Mouse (Mus musculus) heart, postnatal 14 days (tissue): Measurements from ENCODE around the gene Rbpms2. TPM values are rescaled to one million over a fixed set of nuclear protein-coding genes. Genes with fewer than 3 reads are reported as not detected.
A peak's percentile ranks its signal among the peaks of the same experiment; 100 is the strongest.
"Not testable (repeated sequence)": the region's sequence is repeated elsewhere in the genome, so short reads cannot be mapped to it uniquely, and the experiment has no call there.

Experiments
- DNase-seq, 2 experiments: peaks; one replicate each; pipeline ENCODE4 v3.0.0; 2021 to 2022
- intact Hi-C: fragments of 180-260 bp; cut with DNase I; formaldehyde crosslinking; loops from one replicate; pipeline ENCODE4 v1.15.1; 2025
- total RNA-seq, 2 experiments: library from RNA; stranded (reverse); gene quantifications; 2 replicates each; pipeline ENCODE4 v1.2.3; 2021

Gene Rbpms2
- total RNA-seq, 2 experiments from 2014 or later = 39.1 to 40.7 TPM

DNA sequence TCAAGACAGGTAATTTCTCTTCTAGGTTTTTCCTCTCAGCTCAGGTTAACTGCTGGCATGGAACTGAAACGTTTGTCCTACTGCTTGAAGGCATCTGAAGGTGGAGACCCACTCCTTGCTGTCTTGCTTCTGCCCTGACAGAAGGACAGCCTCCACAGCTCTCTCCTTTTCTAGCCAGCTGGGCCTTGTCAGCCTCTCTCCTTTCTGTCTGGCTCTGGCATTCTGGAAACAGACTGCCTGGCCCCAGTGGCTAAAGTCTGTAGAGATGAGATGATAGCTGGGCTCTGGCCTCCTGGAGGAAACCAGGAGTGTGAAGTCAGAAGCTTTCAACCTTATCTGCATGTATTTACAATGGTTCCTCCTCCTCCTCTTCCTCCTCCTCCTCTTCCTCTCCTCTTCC, 20.5 kb downstream of the Rbpms2 start:
- intact Hi-C loops = no loop called here
- peak in 1 of 2 experiments; percentile 51 for DNase-seq

DNA sequence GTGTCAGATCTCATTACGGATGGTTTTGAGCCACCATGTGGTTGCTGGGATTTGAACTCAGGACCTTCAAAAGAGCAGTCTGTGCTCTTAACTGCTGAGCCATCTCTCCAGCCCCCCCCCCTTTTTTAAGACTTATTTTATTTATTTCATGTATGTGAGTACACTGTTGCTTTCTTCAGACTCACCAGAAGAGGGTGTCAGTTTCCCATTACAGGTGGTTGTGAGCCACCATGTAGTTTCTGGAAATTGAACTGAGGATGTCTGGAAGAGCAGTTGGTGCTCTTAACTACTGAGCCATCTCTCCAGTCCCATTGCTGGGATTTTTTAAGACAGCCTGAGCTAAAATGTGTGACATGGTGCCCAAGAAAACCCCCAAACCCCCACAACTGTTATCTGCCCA, 22.5 kb downstream of the Rbpms2 start:
- intact Hi-C loops, DNase-seq: not testable (repeated sequence)

DNA sequence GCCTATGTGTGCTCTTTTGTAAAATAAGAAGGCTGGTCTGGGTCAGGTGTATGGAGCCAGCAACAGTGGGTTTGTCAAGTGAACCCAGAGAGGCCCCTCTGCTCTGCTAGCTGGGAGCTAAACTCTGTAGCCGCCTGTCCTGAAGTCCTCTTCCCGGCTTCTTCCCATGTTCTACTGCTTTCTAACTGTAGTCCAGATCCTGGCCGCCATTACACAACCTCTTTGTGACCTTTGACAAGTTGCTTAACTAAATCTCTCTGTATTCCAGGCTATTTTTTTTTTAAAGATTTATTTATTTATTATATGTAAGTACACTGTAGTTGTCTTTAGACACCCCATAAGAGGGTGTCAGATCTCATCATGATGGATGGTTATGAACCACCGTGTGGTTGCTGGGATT, 24.3 kb downstream of the Rbpms2 start:
- intact Hi-C loops = no loop called here
- no peak for DNase-seq

- no peak for DNase-seq
- intact Hi-C loops = no loop called here
Observed at GRCm38 (mm10) chr9:65654700-65655237, 25.3 kb downstream of the Rbpms2 start.

DNA sequence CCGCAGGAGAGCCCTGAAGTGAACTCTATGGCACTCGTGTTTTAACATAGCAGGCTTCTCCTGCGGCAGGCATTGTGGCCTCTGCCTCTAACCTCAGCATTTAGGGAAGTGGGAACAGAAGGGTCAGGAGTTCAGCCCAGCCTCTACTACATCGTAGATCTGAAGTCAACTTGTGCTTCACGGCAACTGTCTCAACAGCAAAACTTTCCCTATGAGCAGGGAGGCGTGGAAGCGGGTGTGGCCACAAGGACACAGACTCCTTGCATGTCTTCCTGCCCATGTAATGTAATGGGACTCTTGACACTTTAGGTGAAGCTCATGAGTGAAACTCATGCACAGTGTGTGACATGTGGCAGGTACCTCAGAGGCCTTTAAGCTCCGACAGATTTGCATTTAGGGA, 26.1 kb downstream of the Rbpms2 start:
- intact Hi-C loops = no loop called here
- no peak for DNase-seq

DNA sequence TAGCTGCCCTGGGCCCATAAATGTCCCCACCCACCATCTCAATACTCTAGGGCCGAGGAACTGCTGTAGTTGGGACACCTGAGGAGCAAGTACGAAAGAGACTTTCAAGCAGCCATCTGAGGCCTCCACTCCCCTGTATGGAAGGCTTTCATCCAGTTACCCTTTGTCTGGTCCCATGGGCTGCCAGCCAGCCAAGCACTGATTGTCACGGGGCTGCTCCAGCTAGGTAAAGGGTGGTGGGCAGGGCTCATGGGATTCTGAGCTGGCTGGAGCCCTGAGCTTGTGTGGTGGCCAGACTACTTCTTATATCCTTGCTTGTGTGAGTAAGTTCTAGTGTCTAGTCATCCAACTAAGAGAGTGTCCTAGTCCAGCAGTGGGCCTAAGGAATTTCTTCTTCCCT, 27.8 kb downstream of the Rbpms2 start:
- intact Hi-C loops = no loop called here
- DNase-seq = no peak

- DNase-seq = peak in 1 of 2 experiments; percentile 53
- intact Hi-C loops = loop anchor here (5.0 to 10.0 kb wide), 3 partner anchors 34 to 344 kb away; partner anchors contain the start of genes Ankdd1a and Rbpms2
Observed at GRCm38 (mm10) chr9:65661029-65661428, 31.6 kb downstream of the Rbpms2 start.

GRCm38 (mm10) chr9:65661493-65661892, 32.0 kb downstream of the Rbpms2 start:
- intact Hi-C loops = loop anchor here (5.0 to 10.0 kb wide), 3 partner anchors 34 to 343 kb away; partner anchors contain the start of genes Ankdd1a and Rbpms2
- no peak for DNase-seq

DNA sequence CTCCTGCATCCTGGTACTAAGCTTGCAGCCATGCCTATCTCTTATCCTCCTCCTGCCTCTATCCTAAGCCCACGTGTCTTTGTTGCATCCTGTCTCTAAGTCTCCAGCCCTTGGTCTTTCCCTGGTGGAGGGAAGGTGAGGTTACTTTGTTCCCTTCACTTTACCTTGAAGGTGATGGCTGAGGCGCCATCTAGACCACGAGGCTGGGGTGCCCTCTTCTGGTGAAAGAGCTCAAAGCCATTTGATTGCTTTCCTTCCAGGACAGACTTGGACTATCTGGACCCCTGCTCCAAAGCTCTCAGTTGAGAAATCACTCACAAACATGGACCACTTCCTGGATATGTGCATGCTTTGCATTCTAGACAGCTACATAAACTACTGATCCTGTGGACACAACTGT, 34.7 kb downstream of the Rbpms2 start:
- intact Hi-C loops = loop anchor here (1.0 to 10.0 kb wide), 5 partner anchors 37 to 341 kb away; partner anchors contain the start of genes Ankdd1a and Rbpms2
- DNase-seq = peak; percentile 69 to 79

DNA sequence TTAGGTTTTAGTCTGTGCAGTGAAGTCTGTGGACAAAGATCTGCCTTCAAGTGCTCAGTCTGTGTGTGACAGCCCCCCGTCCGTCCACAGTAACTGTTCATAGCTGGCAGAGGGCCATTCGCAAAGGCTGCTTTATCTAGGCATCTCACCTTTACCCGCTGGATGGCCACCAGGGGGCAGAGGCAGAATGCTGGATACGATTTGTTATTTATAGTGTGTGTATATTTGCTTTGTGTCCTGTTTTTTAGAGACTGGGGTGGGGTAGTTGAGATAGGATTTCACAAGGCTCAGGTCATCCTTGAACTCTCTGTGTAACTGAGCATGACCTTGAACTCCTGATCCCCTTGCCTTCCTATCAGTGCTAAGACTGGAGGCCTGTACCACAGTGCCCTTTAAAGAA, 36.6 kb downstream of the Rbpms2 start:
- peak; percentile 77 to 81 for DNase-seq
- intact Hi-C loops = loop anchor here (1.0 to 10.0 kb wide), 4 partner anchors 15 to 339 kb away; no protein-coding TSS in a partner anchor

DNA sequence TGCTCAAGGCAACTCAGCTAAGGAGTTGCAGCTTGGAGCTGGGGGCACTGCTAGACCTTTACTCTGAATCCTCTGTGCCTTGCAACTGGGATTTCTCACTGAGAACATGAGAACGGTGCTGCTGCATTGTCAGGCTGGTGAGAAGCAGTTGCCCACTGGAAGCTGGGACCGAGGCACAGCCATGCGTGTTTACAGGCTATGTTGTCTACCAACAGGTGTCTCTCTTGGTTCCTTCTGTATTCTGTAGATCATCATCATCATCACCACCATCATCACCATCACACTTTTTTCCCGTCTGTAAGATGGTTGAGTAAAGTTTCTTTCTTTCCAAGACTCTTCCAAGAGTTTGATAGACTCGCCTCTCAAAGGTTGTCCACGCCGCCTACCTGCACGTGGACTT, 38.3 kb downstream of the Rbpms2 start, which contains the start of gene Oaz2:
Oaz2 (plus strand) TSS at position 301 of the 400 bp plus-strand sequence.
- intact Hi-C loops = loop anchor here (2.0 to 10.0 kb wide), 3 partner anchors 13 to 337 kb away; no protein-coding TSS in a partner anchor
- DNase-seq = no peak

DNA sequence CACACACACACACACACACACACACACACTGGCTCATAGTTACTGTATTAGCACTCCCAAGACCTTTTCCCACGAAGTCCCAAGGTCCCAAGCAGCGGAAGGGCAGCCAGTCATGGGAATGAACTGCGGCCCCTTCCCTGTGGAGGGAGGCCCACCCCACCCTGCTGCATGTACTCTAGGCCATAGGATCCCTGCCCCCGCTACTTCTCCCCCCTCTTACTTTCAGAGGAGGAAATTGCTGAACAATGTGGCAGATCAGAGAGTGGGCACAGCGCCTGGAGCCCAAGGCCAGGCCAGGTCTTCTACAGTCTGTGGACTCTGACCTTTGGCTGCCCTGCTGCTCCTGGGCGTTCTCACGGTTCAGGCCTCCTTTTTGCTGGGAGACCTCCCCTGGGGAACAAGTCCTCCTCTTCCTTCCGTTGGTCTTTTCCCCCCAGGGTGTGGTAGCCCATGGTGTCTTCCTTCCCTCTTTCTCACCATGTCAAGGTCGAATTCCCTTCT, 42.0 kb downstream of the Rbpms2 start:
- peak; percentile 74 to 75 for DNase-seq
- intact Hi-C loops = no loop called here

- intact Hi-C loops = no loop called here
- peak in 1 of 2 experiments; percentile 40 for DNase-seq
Observed at GRCm38 (mm10) chr9:65672996-65673395, 43.5 kb downstream of the Rbpms2 start.

DNA sequence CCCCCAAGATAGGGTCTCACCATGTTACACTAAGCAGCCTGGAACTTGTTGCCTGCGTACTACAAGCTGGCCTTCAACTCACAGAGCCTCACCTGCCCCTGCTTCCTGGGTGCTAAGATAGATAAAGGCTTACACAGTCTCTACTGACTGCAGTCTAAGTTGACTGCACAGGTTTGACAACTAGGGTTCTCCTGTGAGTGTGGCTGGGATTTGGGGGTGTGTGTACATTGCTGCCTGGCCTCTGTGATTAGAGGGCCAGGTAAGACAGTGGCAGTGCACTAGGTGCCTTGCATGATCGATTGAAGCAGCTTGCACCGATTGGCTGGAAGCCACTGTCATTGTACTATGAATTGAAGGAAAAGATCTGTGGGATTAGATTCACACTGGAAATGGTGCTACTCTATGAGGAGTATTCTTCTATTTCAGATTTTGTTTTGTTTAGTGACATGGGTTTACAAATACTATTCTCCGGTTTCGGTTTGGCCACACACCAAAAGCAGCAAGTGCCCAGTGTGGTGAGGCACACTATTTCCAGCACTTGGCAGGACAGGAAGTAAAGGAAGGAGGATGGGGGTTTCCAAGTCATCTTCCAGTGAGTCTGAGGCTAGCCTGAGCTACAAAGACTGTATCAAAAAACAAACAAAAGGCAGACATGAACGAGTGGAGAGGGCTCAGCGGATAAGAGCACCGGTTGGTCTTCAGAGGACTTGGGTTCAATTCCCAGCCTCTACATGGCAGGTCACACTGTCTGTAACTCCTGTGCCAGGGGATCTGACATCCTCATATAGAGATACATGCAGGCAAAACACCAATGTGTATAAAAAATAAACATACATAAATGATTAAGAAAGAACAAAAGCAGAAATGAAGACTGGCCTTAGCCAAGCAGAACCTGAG, 46.3 kb downstream of the Rbpms2 start:
- no peak for DNase-seq
- intact Hi-C loops = no loop called here

- intact Hi-C loops = no loop called here
- DNase-seq = peak; percentile 98
Observed at GRCm38 (mm10) chr9:65676358-65677118, 47.1 kb downstream of the Rbpms2 start.

- intact Hi-C loops = no loop called here
- DNase-seq = no peak
Observed at GRCm38 (mm10) chr9:65677119-65677462, 47.6 kb downstream of the Rbpms2 start.

DNA sequence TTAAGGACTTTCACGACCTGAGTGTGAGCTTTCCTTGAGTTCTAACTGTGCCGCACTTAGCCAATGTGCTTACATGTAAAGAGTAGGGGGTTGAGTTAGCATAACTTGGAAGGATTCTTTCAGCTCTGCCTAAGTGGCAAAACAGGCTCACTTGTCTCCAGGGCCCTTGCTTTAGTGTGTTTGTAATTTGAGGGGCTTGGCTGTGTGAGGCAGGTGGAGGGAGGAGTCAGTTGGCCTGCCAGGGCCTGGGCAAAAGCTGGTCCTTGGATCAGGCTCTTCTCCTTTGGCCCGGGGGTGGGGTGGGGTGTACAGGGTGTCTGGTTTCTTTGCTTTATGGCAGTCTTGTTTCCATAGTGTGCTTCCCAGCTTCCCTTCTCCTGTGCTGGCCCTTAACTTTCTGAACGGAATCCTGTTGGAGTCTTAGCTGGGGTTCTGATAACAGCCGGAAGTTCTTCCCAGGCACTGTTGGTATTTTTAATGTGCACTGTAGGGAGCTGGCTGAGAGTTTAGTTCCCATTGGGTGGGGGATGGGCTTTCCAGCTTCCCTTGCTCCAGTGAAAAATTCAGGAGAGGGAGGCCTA, 49.8 kb downstream of the Rbpms2 start:
- DNase-seq = peak; percentile 69 to 73
- intact Hi-C loops = no loop called here

GRCm38 (mm10) chr9:65680938-65681633, 51.6 kb downstream of the Rbpms2 start:
- intact Hi-C loops = loop anchor here (2.0 kb wide), 1 partner anchor 14 kb away; no protein-coding TSS in a partner anchor
- DNase-seq = no peak

- DNase-seq = no peak
- intact Hi-C loops = loop anchor here (2.0 kb wide), 1 partner anchor 15 kb away; no protein-coding TSS in a partner anchor
Observed at GRCm38 (mm10) chr9:65681634-65681940, 52.1 kb downstream of the Rbpms2 start.

DNA sequence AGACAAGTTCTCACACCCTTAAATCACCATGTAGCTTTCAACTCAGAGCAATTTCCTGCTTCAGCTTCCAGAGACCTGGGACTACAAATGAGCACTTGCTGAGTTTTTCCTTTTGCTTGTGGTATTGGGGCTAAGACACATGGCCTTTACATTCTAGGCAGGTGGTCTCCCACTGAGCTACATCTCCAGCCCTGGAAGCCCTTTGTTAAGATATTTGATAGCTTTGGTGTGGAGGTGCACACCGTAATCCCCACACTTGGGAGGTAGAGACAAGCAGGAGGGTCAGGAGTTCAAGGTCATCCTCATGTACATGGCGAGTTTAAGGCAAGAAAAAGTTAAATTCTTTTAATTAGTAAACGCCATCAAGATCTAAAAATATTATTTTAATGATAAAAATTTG, 52.7 kb downstream of the Rbpms2 start:
- intact Hi-C loops = no loop called here
- no peak for DNase-seq
